Mouse (Mus musculus) small intestine, adult 2 months (tissue): ENCODE measurements around the gene St6gal1.

Experiments used
- CTCF ChIP-seq: fragments of 200-500 bp; IDR thresholded peaks from 2 replicates; pipeline ENCODE4 v1.5.1; 2012; ENCODE audit warnings: low read depth, mild to moderate bottlenecking, control low read depth, inconsistent platforms, low read length, moderate library complexity, mixed read lengths; ENCODE audit not compliant: insufficient replicate concordance, insufficient read length; ENCODE audit errors: extremely low read depth
- POLR2A ChIP-seq: fragments of 200-500 bp; IDR thresholded peaks from 2 replicates; pipeline ENCODE4 v1.6.1; 2012; ENCODE audit warnings: low read depth, mild to moderate bottlenecking, control low read depth, inconsistent platforms, low read length, moderate library complexity

DNA sequence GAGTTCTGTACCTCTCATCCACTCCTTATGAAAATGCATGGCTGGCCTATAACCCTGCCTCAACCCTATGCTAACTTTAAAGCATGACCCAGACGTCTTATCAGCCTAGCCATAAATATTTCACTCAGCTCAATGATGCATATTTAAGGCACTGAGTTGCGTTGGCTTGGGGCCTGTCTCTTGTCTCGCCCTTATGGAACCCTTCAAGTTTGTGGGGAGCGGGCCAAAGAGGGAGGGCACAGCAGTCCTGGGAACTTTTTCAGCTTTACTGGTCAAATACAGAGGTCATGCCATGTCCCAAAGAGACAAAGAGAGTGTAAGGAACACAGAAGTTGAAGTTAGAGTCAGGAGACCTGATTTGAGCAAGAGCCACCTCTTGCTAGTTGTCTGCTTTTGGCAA is 6.6 kb downstream of the St6gal1 start:
- TF ChIP-seq CTCF, result no peak
- TF ChIP-seq POLR2A, result no peak
